In genomic region chr16:37790008-37790780, GRCm38 (mm10) we compare ENCODE assay signal across 12 mouse cellular contexts. TPM values are rescaled to one million over a fixed set of nuclear protein-coding genes. Genes with fewer than 3 reads are reported as not detected.
A peak's percentile ranks its signal among the peaks of the same experiment; 100 is the strongest.
DNase-seq lines count a peak whose midpoint lies in the region; ATAC-seq lines count a peak whose summit lies in the region.
"Had no signal": no experiment of that assay in that cellular context is flagged by ENCODE, and none has a peak within 500 bp of the region (broad histone marks: within the 10 kb centered on the region; RNA-seq: fewer than 3 reads in every experiment).

No protein-coding gene starts in this region.

- no peak; the same call in 1 of the 2 replicates for ATAC-seq in liver, embryonic 11.5 days (replicated peaks; ENCODE audit: low FRiP score)
- no peak for ATAC-seq in embryonic facial prominence, embryonic 11.5 days (replicated peaks; ENCODE audit: insufficient number of reproducible peaks, low FRiP score, low TSS enrichment, low read depth)
- ATAC-seq: inflammation-experienced regulatory T-cells, adult 6 months had no signal

- H3K4me3 ChIP-seq in liver, embryonic 11.5 days (ENCODE audit: low read depth, low read length), result no peak overlapping the region
- no peak overlapping the region for H3K4me3 ChIP-seq in embryonic facial prominence, embryonic 11.5 days (ENCODE audit: low read depth, low read length)
- H3K4me3 ChIP-seq in limb, embryonic 10.5 days, result no peak overlapping the region

- H3K27ac ChIP-seq in liver, embryonic 11.5 days (ENCODE audit: low read depth, low read length), result peak overlapping the region; percentile 43
- H3K27ac ChIP-seq in embryonic facial prominence, embryonic 11.5 days (replicated peaks; ENCODE audit: low read depth, low read length), result peak overlapping the region; percentile 66
- H3K27ac ChIP-seq in limb, embryonic 10.5 days, result peak overlapping the region; percentile 91

- no peaks in the 10 kb centered on the region for H3K9me3 ChIP-seq in liver, embryonic 11.5 days (ENCODE audit: control insufficient read depth, low read length)
- no peaks in the 10 kb centered on the region for H3K9me3 ChIP-seq in embryonic facial prominence, embryonic 11.5 days (replicated peaks; ENCODE audit: control insufficient read depth, low read length)
- H3K9me3 ChIP-seq in limb, embryonic 10.5 days (replicated peaks), result no peaks in the 10 kb centered on the region

- 44% methylated on average over 12 of the region's 12 CpGs for WGBS in liver, embryonic 11.5 days
- 49% methylated on average over 12 of the region's 12 CpGs for WGBS in embryonic facial prominence, embryonic 11.5 days
- WGBS in limb, embryonic 10.5 days, result 57% methylated on average over 12 of the region's 12 CpGs

- DNase-seq in liver, embryonic 11.5 days (ENCODE audit: low spot score), result no peak
- DNase-seq in liver, result no peak
- peak; percentile 76 for DNase-seq in Muller cell, postnatal 12 days (ENCODE audit: inconsistent ontology term)
- peak; percentile 54 for DNase-seq in embryonic facial prominence, embryonic 11.5 days (ENCODE audit: low spot score)
- DNase-seq in limb, embryonic 10.5 days (ENCODE audit: low spot score), result no peak
- DNase-seq in layer of hippocampus, postnatal 10 days (ENCODE audit: low spot score in 2 of 2), result no peak
- DNase-seq in thymus, postnatal 36 days, result no peak
- no peak for DNase-seq in adrenal gland, postnatal 25 days
- DNase-seq: cerebellum, adult 9-11 months; left cerebral cortex, postnatal 4 days; right cerebral cortex, postnatal 4 days had no signal

- H3K9ac ChIP-seq in liver, embryonic 11.5 days (ENCODE audit: low read depth, low read length), result no peak overlapping the region
- no peak overlapping the region for H3K9ac ChIP-seq in embryonic facial prominence, embryonic 11.5 days (replicated peaks; ENCODE audit: low read length)

- H3K4me2 ChIP-seq in liver, embryonic 11.5 days, result peak overlapping the region; percentile 15
- no peak overlapping the region for H3K4me2 ChIP-seq in embryonic facial prominence, embryonic 11.5 days (ENCODE audit: low read depth, low read length)

- H3K27me3 ChIP-seq in liver, embryonic 11.5 days (replicated peaks; ENCODE audit: control insufficient read depth, insufficient read depth, low read length), result no peaks in the 10 kb centered on the region
- no peaks in the 10 kb centered on the region for H3K27me3 ChIP-seq in embryonic facial prominence, embryonic 11.5 days (ENCODE audit: control insufficient read depth, insufficient read depth, low read length)
- H3K27me3 ChIP-seq in limb, embryonic 10.5 days (ENCODE audit: low read depth, poor library complexity, severe bottlenecking), result no peaks in the 10 kb centered on the region

- H3K4me1 ChIP-seq in liver, embryonic 11.5 days (replicated peaks; ENCODE audit: control insufficient read depth, insufficient read depth, low read length), result peaks cover 19% of the 10 kb centered on the region
- peaks cover 14% of the 10 kb centered on the region; the same call in 1 of the 2 replicates for H3K4me1 ChIP-seq in embryonic facial prominence, embryonic 11.5 days (ENCODE audit: control insufficient read depth, insufficient read depth, low read length)
- peaks cover 60% of the 10 kb centered on the region for H3K4me1 ChIP-seq in limb, embryonic 10.5 days

- no peaks in the 10 kb centered on the region for H3K36me3 ChIP-seq in liver, embryonic 11.5 days (ENCODE audit: control insufficient read depth, insufficient read depth, low read length)
- H3K36me3 ChIP-seq in embryonic facial prominence, embryonic 11.5 days (replicated peaks; ENCODE audit: control insufficient read depth, insufficient read depth, low read depth, low read length), result no peaks in the 10 kb centered on the region
- H3K36me3 ChIP-seq in limb, embryonic 10.5 days, result peaks cover 79% of the 10 kb centered on the region

RNA-seq across cellular contexts. Expression of gene Fstl1, which starts 13.5 kb away (rescaled TPM):
- polyA plus RNA-seq in liver, embryonic 11.5 days (2014; fragmentation: Nextera tagmentation; extraction: Ambion mirVana), result 107 and 118 TPM in 2 replicates
- 350 and 367 TPM in 2 replicates for polyA plus RNA-seq in embryonic facial prominence, embryonic 11.5 days (2014; fragmentation: Nextera tagmentation; extraction: Ambion mirVana)
- 160 and 215 TPM in 2 replicates for polyA plus RNA-seq in limb, embryonic 10.5 days (2016; fragmentation: Nextera tagmentation; extraction: Ambion mirVana)
- 10 to 100 TPM; 74.6 to 75.2 TPM for total RNA-seq in layer of hippocampus, postnatal 10 days (2021)
- total RNA-seq in adrenal gland, postnatal 25 days (2021), result 45.8 and 46.1 TPM in 2 replicates

Comparison
In these comparisons a context has a peak if more than half of its experiments do, and no peak if none do; other contexts are left out.
1. DNase-seq: peak in Muller cell, postnatal 12 days (single experiment) and embryonic facial prominence, embryonic 11.5 days (single experiment); none in liver, embryonic 11.5 days (single experiment), liver (single experiment), limb, embryonic 10.5 days (single experiment), layer of hippocampus, postnatal 10 days (0 of 2), thymus, postnatal 36 days (0 of 2) and adrenal gland, postnatal 25 days (single experiment).
2. Peak in every context shown above with its lines, with median percentiles within 50 percentile points of each other: H3K27ac ChIP-seq.